Mouse (Mus musculus) liver, embryonic 15.5 days (tissue): ENCODE data around the gene Msi2. TPM values are rescaled to one million over a fixed set of nuclear protein-coding genes. Genes with fewer than 3 reads are reported as not detected.

Experiments used
- ATAC-seq: fragments of 200-750 bp; cut with Nextera tagmentation; 2 replicates; pipeline ENCODE4 v1.8.0; 2017; ENCODE audit warnings: moderate number of reproducible peaks, mild to moderate bottlenecking, moderate library complexity; ENCODE audit not compliant: insufficient read depth
- H3K27ac ChIP-seq: fragments of 300-500 bp; sonication (generic); replicated peaks from 2 replicates; pipeline ENCODE4 v1.5.1; 2015; ENCODE audit warnings: mild to moderate bottlenecking, inconsistent platforms
- H3K27me3 ChIP-seq: fragments of 300-500 bp; sonication (generic); 2 replicates; pipeline ENCODE4 v1.6.1; 2015; ENCODE audit warnings: mild to moderate bottlenecking, inconsistent platforms
- H3K36me3 ChIP-seq: fragments of 300-500 bp; sonication (generic); replicated peaks from 2 replicates; pipeline ENCODE4 v1.6.1; 2015; ENCODE audit warnings: moderate library complexity, mild to moderate bottlenecking, inconsistent platforms
- H3K4me1 ChIP-seq: fragments of 300-500 bp; sonication (generic); replicated peaks from 2 replicates; pipeline ENCODE4 v1.6.1; 2015; ENCODE audit warnings: inconsistent platforms
- H3K4me2 ChIP-seq: fragments of 300-500 bp; sonication (generic); 2 replicates; pipeline ENCODE4 v1.6.1; 2015; ENCODE audit warnings: moderate library complexity, mild to moderate bottlenecking, inconsistent platforms
- H3K4me3 ChIP-seq: fragments of 300-500 bp; sonication (generic); replicated peaks from 2 replicates; pipeline ENCODE4 v1.5.1; 2015; ENCODE audit warnings: mild to moderate bottlenecking, inconsistent platforms
- H3K9ac ChIP-seq: fragments of 300-500 bp; sonication (generic); 2 replicates; pipeline ENCODE4 v1.6.1; 2015; ENCODE audit warnings: moderate library complexity, mild to moderate bottlenecking, inconsistent platforms
- H3K9me3 ChIP-seq: fragments of 300-500 bp; sonication (generic); replicated peaks from 2 replicates; pipeline ENCODE4 v1.6.1; 2016; ENCODE audit warnings: inconsistent platforms
- WGBS: fragments of 180-500 bp; shearing (Covaris S2); methylation state at CpG from one replicate; pipeline ENCODE4 v1.1.7; 2015; ENCODE audit warnings: mixed read lengths; ENCODE audit not compliant: insufficient replicate concordance; 5-methylcytosine and 5-hydroxymethylcytosine counted together
- polyA plus RNA-seq: library from polyadenylated mRNA; unstranded; fragments of >200 nt; fragmentation: Nextera tagmentation; extraction: Ambion mirVana; gene quantifications from 2 replicates; pipeline ENCODE4 v1.2.1, GENCODE M21; 2015

Gene Msi2
- polyA plus RNA-seq, 1 experiment from 2014 or later: 3.1 TPM

DNA sequence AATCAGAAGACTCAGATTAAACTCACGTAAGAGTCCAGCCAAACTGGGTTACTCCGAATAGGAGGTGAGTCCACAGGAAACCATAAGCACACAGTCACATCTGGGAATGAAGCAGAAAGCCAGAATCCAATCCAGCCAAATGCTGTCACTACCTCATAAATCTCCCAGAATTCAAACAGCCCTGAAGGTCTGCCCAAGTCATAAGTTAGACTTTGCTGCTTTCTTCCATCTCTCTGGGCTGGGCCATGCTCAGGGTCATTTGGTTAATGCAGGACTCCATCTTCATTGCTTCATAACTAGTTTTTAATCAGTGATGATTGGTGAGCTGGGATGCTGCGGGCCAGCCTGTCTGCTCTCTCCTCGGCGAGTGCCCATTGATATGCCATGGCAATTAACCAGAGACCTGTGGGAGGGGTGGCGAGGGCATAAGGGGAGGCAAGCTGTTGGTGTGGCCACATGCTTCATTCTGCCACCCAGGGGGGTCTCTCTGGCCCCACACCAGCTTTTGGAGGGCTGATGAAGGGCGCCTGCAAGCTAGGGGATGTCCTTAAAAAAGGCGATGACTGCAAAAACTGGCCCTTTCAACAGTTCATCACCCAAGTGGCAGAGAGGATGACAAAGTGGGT lies 385.9 kb downstream of the Msi2 start:
- Histone ChIP-seq H3K4me3 (no peak overlapping the region), H3K36me3 (no peaks in the 10 kb centered on the region), H3K27ac (no peak overlapping the region), H3K4me1 (no peaks in the 10 kb centered on the region), H3K4me2 (no peak overlapping the region), H3K9ac (no peak overlapping the region), H3K27me3 (no peaks in the 10 kb centered on the region), H3K9me3 (no peaks in the 10 kb centered on the region)
- 68% methylated on average over 8 of the region's 8 CpGs for WGBS
- ATAC-seq: no peak

DNA sequence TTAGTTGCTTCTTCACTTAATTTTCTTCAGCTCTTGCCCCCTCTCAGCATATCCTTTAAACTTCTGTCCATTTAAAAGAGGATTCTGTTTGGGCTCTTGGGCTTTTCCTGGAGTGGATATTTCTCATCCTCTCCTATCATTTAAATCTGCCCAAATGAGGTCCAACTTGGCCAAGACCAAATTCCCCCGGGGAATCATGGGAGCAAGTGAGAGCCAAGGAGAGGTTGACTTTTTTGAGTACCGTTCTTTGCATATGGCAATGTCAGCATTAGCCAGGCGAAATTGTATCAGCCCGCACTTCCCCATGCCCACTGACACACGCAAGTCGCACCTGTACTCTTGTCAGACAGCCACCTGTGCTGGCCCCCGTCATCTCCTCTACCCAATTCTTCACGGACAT lies 386.6 kb downstream of the Msi2 start:
- H3K4me1 ChIP-seq: no peaks in the 10 kb centered on the region
- 70% methylated on average over 8 of the region's 8 CpGs for WGBS
- no peak overlapping the region for H3K27ac ChIP-seq
- H3K9ac ChIP-seq: no peak overlapping the region
- H3K27me3 ChIP-seq: 0 out of 2 replicates have a peak, but pooled peaks cover under 1% of the 10 kb centered on the region
- no peak for ATAC-seq
- H3K4me3 ChIP-seq: no peak overlapping the region
- no peak overlapping the region for H3K4me2 ChIP-seq
- H3K9me3 ChIP-seq: no peaks in the 10 kb centered on the region
- H3K36me3 ChIP-seq: no peaks in the 10 kb centered on the region

DNA sequence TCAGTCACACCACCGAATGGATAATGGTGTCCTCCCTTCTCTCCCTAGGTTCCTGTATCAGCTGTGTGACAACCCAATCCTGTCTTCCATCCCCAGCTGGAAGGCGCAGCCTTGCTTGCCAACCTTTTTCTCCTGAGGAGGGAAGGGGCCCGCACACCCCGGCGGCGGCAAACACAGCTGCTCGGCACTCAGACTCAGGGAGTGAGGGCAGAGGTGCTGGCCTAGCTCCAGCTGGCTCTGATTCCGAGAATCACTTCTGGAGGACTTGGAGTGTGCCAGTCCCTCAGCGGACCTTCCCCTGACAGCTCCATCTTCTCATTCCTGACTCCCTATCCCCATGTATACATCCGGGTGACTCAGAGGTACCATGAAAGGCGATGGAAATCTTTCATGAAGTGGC lies 387.5 kb downstream of the Msi2 start:
- Histone ChIP-seq H3K36me3 (no peaks in the 10 kb centered on the region), H3K9ac (no peak overlapping the region), H3K27me3 (0 out of 2 replicates have a peak, but pooled peaks cover 3% of the 10 kb centered on the region), H3K4me2 (no peak overlapping the region), H3K9me3 (no peaks in the 10 kb centered on the region), H3K4me1 (no peaks in the 10 kb centered on the region), H3K27ac (no peak overlapping the region), H3K4me3 (no peak overlapping the region)
- no peak for ATAC-seq
- WGBS: 61% methylated on average over 11 of the region's 11 CpGs

DNA sequence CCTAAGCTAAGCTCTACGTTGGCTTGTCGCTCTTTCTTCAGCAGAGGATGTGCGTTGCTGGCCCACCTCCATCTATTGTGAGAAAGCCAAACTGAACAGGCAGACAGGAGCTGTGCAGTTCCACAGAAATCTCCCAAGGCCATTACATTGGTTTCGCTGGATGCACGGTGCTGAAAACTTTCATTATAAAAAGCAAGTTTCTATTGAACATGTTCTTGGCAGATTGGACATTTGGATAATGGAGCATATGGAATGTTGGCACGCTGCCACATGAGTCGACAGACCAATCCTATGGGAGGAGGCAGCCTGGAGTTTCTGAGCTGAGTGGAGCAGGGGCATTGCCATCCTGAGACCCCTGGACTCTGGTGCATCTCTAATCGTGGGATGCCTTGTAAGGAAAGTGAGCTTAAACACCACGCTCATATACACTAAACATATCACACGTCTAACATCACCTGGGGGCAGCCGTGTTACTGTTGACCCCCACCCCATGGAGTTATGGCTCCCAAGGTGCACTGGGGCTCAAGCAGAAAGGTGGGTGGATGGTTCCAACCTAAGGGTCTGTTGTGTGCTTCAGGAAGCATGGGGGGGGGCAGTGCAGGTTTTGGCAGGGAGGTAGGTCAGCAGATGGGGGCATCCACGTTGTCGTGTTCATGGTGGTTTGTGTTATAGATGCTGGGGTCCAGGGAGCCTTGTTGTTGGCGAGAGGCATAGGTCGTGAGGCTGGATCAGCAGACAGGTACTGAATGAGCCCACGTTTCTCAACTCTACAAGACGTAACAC lies 389.3 kb downstream of the Msi2 start:
- 71% methylated on average over 17 of the region's 17 CpGs for WGBS
- H3K36me3 ChIP-seq: no peaks in the 10 kb centered on the region
- ATAC-seq: no peak
- no peaks in the 10 kb centered on the region for H3K9me3 ChIP-seq
- 0 out of 2 replicates have a peak, but pooled peaks cover 3% of the 10 kb centered on the region for H3K27me3 ChIP-seq
- no peak overlapping the region for H3K4me2 ChIP-seq
- no peak overlapping the region for H3K4me3 ChIP-seq
- no peak overlapping the region for H3K27ac ChIP-seq
- no peak overlapping the region for H3K9ac ChIP-seq
- H3K4me1 ChIP-seq: no peaks in the 10 kb centered on the region

DNA sequence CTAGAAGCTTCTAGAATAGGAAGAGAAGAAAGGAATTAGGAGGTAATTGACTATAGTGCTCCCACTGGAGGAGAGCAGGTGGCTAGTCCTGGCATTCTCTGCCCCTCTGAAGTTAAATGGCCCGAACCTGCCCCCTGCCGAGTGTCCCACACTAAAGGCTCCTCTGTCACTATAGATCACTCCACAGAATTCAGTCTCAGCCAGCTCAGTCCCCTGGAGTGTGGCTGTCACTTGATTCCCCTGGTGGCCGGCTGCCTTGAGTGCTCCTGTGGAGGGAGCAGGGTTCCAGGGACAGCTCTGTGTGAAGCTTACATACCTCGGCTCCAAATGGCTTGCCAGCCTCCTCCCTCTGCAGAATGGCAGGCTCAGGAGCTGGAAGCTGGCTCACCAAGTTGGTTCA lies 391.3 kb downstream of the Msi2 start:
- 0 out of 2 replicates have a peak, but pooled peaks cover 3% of the 10 kb centered on the region for H3K27me3 ChIP-seq
- H3K27ac ChIP-seq: no peak overlapping the region
- ATAC-seq: no peak
- no peaks in the 10 kb centered on the region for H3K9me3 ChIP-seq
- no peaks in the 10 kb centered on the region for H3K4me1 ChIP-seq
- 25% methylated on average over 4 of the region's 4 CpGs for WGBS
- no peaks in the 10 kb centered on the region for H3K36me3 ChIP-seq
- no peak overlapping the region for H3K9ac ChIP-seq
- H3K4me3 ChIP-seq: no peak overlapping the region
- H3K4me2 ChIP-seq: no peak overlapping the region

DNA sequence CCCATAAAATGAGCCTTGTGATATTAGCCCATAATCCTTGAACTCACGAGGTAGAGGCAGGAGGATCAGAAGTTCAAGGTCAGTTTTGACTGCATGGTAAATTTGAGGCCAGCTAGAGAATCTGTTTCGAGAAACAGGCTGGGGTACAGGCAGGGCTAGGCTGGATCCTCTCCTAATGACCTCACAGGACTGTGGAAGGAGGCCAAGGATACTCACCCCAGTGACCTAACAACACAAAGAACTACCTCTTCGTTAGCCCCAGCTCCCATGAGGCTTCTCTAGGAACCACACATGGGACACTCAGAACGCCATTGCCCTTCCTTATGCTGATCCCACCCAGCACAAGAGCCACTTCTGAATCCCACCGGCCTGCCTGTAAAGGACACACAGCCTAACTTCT lies 399.5 kb downstream of the Msi2 start:
- H3K4me3 ChIP-seq: no peak overlapping the region
- H3K36me3 ChIP-seq: no peaks in the 10 kb centered on the region
- H3K4me1 ChIP-seq: no peaks in the 10 kb centered on the region; the same call in 1 of the 2 replicates
- 0 out of 2 replicates have a peak, but pooled peaks cover 4% of the 10 kb centered on the region for H3K27me3 ChIP-seq
- 64% methylated on average over 5 of the region's 5 CpGs for WGBS
- H3K27ac ChIP-seq: no peak overlapping the region
- H3K4me2 ChIP-seq: no peak overlapping the region
- no peak overlapping the region for H3K9ac ChIP-seq
- ATAC-seq: no peak
- H3K9me3 ChIP-seq: no peaks in the 10 kb centered on the region

DNA sequence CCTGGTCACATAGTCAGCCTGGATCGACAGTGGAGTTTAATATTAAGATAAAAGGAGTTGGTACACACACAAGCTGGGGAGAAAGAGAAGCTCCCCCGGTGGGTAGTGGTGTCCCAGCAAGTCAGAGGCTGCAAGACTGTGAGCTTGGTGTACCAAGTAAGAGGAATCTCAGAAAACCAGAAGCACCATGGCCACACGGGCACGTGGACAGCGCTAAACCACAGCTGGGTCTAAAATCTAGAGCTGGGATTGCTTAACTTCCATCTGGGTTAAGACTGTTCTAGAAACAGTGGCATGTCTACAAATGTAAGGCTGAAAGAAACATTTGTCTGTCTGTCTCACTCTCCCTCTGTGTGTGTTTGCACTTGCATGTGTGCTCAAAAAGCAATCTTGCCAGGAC lies 402.9 kb downstream of the Msi2 start:
- Histone ChIP-seq H3K4me2 (no peak overlapping the region), H3K27ac (no peak overlapping the region), H3K36me3 (no peaks in the 10 kb centered on the region), H3K9ac (no peak overlapping the region), H3K9me3 (no peaks in the 10 kb centered on the region), H3K27me3 (0 out of 2 replicates have a peak, but pooled peaks cover 15% of the 10 kb centered on the region), H3K4me1 (no peaks in the 10 kb centered on the region; the same call in 1 of the 2 replicates), H3K4me3 (no peak overlapping the region)
- WGBS: 28% methylated on average over 5 of the region's 5 CpGs
- no peak for ATAC-seq

DNA sequence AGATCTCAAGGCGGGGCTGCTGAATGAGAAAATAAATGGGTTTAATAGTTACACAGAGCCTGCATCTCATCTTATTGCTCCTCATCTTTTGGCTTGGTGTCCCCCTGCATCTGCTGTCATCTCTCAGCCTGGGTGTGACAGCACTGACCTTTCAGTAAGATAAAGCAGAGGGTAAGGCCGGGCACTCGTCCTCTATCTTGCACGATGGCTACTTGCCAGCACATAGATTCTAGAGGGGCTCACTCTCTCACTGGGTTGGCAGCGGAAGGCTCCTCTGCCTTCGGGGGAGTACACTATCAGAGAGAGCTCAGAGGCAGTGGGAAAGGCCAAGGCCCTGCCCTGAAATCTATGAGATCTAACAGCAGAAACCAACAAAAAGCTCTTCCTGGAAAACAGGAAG lies 403.8 kb downstream of the Msi2 start:
- 0 out of 2 replicates have a peak, but pooled peaks cover 15% of the 10 kb centered on the region for H3K27me3 ChIP-seq
- no peak overlapping the region for H3K9ac ChIP-seq
- WGBS: 28% methylated on average over 6 of the region's 6 CpGs
- no peak overlapping the region for H3K4me2 ChIP-seq
- H3K27ac ChIP-seq: no peak overlapping the region
- H3K9me3 ChIP-seq: no peaks in the 10 kb centered on the region
- no peak for ATAC-seq
- no peak overlapping the region for H3K4me3 ChIP-seq
- no peaks in the 10 kb centered on the region for H3K36me3 ChIP-seq
- H3K4me1 ChIP-seq: no peaks in the 10 kb centered on the region; the same call in 1 of the 2 replicates

DNA sequence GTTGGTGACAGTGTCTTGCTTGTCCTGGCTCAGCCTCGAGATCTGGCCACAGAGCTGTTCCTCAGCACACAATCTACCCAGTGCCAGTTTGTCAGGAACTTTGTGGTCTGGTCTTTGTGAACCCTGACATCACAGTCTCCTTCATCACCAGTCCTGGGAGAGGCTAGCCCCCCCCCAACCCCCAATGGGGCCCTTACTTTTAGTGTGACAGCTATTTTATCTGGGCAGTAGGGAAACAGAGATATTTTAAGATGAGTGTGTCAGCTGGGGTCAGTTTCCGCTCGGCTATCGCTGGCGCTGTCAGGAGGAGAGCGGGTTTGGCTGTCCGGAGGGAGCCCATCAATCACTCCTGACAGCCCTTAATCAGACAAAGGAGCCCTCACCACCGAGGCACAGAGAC lies 404.8 kb downstream of the Msi2 start:
- 3% methylated on average over 8 of the region's 8 CpGs for WGBS
- ATAC-seq: no peak

DNA sequence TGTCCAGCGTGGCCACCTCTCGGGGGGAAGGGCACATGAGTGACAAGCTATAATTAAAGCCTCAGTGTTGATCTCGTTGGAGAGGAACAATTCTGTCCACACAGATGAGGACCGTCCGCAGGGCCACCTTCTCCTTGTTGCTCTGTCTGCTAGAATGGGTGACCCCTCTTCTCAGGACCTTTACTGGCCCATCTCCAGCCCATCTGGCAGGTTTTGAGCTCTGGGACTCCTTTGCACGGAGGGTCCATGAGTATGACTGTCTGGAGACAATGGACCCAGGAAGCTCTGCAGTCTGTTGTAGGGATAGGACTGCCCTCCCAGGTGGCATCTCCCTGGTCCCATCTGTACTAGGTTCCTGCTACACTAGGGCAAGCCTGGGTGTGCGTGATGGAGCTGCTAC lies 406.7 kb downstream of the Msi2 start:
- no peaks in the 10 kb centered on the region; the same call in 1 of the 2 replicates for H3K4me1 ChIP-seq

More for the DNA sequence above, 404.8 kb downstream of the Msi2 start:
- Histone ChIP-seq H3K36me3 (no peaks in the 10 kb centered on the region), H3K27ac (no peak overlapping the region), H3K9ac (no peak overlapping the region), H3K9me3 (no peaks in the 10 kb centered on the region), H3K4me2 (no peak overlapping the region), H3K4me1 (no peaks in the 10 kb centered on the region; the same call in 1 of the 2 replicates), H3K4me3 (no peak overlapping the region), H3K27me3 (0 out of 2 replicates have a peak, but pooled peaks cover 15% of the 10 kb centered on the region)

DNA sequence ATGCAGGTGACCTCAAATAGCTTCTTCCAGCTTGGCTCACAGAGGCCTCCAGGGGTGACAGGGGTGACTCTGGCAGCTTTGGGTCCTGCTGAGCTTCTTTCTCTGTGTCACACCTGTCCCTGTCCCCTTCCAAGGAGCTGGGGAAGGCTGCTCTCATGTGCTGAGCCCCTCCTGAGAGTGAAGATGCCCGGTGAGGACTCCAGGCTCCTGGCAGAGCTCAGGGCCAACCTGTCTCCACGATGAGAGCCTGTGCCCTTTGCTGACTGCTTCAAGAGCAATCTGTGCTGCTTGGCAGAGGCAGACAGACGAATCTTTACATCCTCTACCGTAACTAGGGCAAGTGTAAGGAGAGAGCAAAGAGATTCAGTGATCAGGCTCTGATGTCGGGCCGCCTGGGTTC lies 407.5 kb downstream of the Msi2 start:
- Histone ChIP-seq H3K36me3 (no peaks in the 10 kb centered on the region), H3K4me3 (no peak overlapping the region), H3K4me2 (no peak overlapping the region), H3K27ac (no peak overlapping the region), H3K9ac (no peak overlapping the region), H3K4me1 (no peaks in the 10 kb centered on the region; the same call in 1 of the 2 replicates), H3K9me3 (no peaks in the 10 kb centered on the region), H3K27me3 (0 out of 2 replicates have a peak, but pooled peaks cover 15% of the 10 kb centered on the region)
- WGBS: 60% methylated on average over 6 of the region's 6 CpGs
- ATAC-seq: no peak

More for the DNA sequence above, 406.7 kb downstream of the Msi2 start:
- H3K27ac ChIP-seq: no peak overlapping the region
- no peak overlapping the region for H3K9ac ChIP-seq
- no peak overlapping the region for H3K4me2 ChIP-seq
- H3K36me3 ChIP-seq: no peaks in the 10 kb centered on the region
- no peaks in the 10 kb centered on the region for H3K9me3 ChIP-seq
- WGBS: 50% methylated on average over 7 of the region's 7 CpGs
- no peak for ATAC-seq
- no peak overlapping the region for H3K4me3 ChIP-seq
- H3K27me3 ChIP-seq: 0 out of 2 replicates have a peak, but pooled peaks cover 15% of the 10 kb centered on the region
